Mouse (Mus musculus): ENCODE results near the gene Stra6.

The Stra6 gene

DNA sequence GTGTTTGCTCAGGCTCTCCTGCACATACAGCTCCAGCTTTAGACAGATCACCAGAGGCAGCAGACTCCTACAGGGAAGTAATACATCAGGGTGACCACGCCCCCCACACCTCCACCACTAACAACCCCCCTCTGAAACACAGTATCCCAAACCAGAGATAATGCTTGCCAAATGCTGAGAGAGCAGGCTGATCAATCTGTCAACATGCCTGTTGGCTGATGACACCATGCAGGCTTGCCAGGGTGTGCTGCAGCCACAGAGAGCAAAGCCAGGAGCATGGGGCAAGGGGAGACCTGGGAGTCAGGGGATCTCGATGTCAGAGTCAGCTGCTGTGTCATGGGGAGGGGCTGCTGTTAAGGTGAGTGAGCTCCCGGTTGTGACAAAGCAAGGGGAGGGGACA is at the start of gene Stra6:
Stra6 (plus strand) TSS at position 258 of the 400 bp plus-strand sequence.
- no peak for DNase-seq (ENCODE audit: low read depth in 1 of 2, low spot score in 2 of 2)

DNA sequence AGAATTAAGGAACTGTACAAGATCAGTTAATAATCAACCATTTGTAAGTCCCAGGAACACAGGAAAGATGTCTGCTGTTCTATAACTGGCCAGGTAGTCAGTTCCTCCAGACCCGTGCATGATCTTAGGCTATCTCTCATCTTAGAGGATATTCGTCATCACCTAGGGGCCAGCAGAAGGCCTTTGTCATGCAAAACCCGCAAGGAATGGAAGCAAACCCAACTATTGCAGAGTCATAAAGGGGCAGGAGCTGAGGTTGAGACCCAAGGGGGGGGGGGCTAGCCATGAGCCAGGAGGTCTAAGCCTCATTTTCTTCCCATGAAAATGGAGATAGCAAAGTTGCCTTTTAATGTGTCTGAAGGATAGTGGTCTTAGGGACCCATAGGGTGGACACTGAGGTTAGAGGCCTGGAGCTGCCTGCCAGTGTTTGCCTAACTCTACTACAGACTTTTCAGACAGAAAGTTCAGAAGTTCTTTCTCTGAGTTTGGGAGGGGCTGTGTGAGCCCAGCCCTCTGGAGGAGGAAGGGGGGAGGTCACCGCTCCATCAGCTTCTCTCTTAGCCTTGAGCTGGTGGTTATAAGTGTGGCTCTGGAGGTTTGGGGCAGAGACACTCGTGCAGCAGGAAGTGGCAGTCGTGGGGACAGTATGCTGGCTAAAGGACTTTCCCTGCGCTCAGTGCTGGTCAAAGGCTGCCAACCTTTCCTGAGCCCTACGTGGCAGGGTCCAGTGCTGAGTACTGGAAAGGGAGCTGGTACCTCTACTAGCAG is 49.0 kb upstream of the Stra6 start:
- no peak for DNase-seq (ENCODE audit: low read depth in 1 of 2, low spot score in 2 of 2)

DNA sequence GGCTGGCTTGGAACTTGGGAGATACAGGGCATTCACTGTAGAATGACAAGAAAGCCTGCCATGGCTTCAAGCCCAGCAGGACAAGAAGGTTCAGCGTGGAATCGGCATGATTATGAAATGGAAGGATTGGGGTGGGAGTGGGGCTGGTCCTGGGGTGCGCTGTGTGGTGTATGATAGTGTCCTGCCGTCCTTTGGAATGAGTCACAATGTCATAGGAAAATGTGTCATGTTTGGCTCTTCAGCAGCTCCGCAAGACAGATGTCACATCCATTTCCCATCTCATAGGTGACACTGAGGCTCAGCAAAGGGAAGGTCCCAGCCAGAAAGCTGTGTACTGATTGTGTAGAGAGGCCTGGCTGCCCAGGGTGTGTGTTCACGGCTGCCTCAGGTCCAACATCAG is 47.7 kb upstream of the Stra6 start:
- no peak for DNase-seq (ENCODE audit: low read depth in 1 of 2, low spot score in 2 of 2)

DNA sequence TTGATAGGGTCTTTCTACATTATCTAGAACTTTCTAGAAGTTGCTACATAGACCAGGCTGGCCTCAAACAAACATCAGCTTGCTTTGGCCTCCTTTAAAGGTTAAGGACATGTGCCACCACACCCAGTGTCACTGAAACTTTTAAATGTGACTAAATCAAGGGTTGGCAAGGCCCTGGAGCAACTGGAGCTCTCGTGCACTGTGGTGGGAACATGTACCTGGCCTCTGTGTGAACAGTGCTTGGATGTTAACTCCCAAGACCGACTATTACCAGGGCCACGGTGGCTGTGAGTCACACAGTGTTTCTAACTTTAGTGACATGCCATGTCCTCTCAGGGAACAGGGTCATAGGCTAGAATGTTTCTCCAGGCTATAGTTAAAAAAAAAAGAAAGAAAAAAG is 46.6 kb upstream of the Stra6 start:
- no peak for DNase-seq (ENCODE audit: low read depth in 1 of 2, low spot score in 2 of 2)

DNA sequence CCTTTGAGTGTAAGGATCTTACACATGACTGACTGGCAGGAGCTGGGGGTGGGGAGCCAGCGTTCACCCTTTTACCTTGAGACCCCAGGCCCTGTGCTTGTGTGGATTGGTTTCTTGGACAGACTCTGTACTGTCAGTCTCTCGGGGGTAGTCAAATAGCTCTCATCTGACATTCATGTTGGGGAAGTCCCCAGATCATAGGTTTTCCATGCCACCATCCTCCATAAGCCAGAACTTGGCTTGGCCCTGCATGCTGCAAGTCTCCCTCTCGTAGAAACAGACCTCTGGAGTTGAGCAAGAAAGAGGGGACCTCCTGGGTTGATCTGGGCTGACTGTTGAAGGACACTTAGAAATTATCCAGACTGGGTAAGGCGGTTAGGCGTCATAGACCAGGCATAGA is 45.2 kb upstream of the Stra6 start:
- DNase-seq (ENCODE audit: low read depth in 1 of 2, low spot score in 2 of 2): no peak

DNA sequence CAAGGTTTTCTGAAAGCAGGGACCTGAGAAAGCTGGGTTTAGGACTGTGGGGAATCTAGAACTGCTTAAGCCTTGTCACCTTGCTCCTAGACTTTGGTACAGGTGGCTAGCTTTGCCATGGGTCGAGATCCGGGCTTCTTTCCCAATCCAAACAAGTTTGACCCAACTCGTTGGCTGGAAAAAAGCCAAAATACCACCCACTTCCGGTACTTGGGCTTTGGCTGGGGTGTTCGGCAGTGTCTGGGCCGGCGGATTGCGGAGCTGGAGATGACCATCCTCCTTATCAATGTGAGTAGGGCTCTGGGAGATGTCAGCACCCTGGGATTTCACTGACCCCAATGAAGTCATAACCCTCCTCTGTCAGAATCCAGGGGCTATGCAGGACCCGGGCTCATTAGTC is 37.6 kb upstream of the Stra6 start:
- DNase-seq (ENCODE audit: low read depth in 1 of 2, low spot score in 2 of 2): no peak

DNA sequence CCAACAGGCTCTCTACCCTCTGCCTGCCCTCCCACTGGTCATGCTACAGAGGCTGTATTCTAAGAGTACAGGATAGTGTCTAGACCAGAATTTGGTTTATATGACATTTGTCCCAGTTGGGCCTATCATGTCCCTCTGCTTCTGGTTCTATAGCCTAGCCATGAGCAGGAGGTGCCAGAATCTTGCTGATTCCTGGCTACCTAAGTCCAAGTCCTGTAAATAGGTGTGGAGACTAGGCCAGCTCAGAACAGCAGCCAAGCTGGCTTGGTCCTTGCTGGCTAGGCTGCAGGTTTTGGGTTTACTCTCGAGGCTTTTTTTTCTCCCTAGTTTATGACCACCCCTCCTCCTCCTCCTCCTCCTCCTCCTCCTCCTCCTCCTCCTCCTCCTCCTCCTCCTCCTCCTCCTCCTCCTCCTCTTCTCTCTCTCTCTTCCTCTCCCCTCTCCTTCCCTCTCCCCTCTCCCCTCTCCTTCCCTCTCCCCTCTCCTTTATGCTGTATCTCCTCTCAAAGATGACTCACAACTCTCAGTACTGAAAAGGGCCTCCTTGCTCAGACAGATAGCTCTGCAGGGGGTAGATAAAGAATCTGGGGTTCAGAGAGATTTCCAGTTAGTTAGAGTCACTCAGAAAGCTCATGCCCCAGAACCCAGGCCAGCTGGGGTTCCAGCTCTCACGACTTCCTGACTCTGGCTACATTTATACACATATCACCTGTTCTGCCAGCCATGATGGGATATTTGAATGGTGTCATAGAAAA is 36.0 kb upstream of the Stra6 start:
- no peak for DNase-seq (ENCODE audit: low read depth in 1 of 2, low spot score in 2 of 2)

DNA sequence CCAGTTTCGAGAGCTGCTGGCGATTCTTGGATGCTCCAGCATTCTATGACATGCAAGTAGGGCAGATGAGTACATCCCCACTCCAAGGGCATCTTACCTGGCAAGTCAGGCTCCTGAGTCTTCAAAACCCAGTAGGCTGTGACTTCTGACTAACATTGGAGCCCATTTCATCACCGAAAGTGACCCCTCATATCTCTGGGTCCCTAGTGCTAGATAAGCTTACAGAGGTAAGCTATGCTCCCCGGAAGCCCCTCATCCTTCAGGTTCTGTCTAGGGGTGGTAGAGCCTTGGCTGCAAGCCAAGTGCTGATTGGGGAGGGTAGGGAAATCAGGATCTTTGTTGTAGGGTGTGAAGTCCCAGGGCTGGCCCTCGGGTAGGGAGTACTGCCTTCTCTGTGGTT is 34.7 kb upstream of the Stra6 start:
- no peak for DNase-seq (ENCODE audit: low read depth in 1 of 2, low spot score in 2 of 2)

DNA sequence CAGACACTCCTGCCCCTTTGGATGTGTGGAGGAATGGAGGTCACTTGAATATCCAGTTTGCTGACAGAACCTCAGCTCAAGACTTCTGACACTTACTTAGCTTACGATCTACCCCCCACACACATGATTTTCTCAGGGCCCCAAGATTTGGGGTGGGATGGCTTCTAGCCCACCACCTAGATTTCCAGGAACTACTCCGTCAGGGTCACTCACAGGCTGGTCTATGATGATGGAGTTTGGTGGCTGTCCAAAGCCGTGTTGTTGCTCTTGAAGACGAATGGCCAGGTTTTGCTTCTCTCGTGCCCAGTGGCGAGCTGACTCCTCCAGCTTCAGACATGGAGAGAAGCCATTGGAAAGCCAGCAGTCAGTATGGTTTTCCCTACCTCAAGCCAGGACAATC is 34.0 kb upstream of the Stra6 start:
- DNase-seq (ENCODE audit: low read depth in 1 of 2, low spot score in 2 of 2): no peak

DNA sequence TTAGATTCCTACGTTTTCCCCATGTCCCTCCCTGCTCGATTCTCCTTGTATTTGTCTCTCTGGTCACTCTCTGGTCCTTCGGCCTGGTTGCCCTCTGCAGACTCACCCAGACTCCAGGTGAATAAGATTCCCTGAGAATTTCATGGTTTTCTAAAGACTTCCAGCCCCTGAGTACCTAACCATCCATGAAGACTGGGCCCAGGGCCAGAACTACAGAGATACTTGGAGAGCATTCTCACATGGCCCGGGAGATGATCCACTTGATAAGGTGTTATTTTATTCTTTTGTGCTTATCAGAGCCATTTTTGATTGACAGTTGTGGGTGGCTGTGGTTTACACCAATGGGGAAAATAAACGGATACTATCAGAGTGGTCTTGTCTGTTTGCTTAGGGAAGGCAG is 31.7 kb upstream of the Stra6 start:
- DNase-seq (ENCODE audit: low read depth in 1 of 2, low spot score in 2 of 2): no peak

DNA sequence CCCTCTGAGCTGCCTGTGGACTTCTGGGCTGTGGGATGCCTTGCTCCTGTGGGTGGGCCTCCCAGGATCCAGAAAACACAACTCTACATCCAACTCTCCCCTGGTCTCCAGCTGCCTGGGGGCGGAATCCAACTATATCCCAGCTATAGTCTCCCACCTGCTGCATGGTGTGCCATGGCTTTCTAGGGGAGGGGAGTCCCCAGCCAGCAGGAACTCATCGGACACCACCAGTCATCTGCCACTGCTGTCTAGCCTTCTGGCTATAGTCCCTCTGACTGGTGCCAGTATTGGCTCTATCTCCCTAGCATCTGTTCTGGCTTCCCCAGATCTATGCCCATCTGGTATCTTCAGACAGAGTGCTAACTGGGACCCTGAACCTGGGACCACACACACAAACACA is 28.1 kb upstream of the Stra6 start:
- DNase-seq (ENCODE audit: low read depth in 1 of 2, low spot score in 2 of 2): no peak

DNA sequence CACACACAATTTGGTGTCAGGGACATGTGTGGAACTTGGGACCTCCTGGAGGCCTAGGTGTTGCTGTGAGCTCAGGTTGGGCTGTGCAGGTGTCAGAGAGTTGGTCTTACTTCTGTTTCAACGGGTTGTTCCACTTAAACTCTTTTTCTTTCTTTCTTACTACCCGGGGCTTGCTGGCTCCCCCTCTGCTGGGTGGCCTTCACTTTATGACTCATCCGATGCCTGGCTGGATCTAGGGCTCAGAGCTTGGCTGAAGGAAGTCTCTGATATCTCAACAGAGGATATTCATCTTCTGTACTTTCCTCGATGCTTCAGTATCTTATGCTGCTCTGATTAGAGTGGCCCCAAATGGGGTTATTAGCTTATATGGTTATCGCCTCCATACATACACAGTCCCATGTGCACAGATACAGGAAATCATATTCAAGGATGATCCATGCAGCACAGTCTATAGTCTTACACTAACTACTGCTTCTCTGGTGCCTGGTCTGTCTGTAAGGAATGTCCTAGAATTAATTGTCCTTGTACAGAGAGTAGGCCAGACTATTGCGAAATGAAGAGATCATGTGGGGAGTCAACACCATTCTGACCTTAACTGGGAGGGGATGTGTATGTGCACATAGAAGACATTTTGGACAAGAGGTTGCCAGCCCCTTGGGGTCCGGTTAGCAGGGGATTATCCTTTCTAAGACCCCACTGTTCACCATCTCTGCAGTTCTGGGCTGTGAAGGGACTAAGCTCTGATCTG is 27.5 kb upstream of the Stra6 start:
- no peak for DNase-seq (ENCODE audit: low read depth in 1 of 2, low spot score in 2 of 2)

DNA sequence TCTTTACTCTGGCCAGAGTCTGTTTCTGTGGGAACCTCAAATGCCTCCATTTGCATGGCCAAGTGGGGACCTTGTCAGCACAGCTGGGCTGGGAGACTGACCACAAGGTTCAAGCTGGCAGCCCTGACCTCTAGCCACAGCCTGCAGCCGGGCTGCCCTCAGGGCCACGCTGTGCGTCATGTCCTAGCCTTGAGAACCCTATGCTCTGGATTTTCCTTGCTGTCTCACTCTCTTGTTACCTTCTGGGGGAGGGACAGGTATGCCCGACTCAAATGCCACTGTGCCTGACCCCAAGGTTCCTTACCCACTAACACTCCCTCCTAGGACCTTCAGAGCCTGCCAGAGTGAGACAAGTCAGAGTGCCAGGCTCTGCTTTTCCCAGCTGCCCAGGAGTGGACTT is 26.6 kb upstream of the Stra6 start:
- DNase-seq (ENCODE audit: low read depth in 1 of 2, low spot score in 2 of 2): no peak

DNA sequence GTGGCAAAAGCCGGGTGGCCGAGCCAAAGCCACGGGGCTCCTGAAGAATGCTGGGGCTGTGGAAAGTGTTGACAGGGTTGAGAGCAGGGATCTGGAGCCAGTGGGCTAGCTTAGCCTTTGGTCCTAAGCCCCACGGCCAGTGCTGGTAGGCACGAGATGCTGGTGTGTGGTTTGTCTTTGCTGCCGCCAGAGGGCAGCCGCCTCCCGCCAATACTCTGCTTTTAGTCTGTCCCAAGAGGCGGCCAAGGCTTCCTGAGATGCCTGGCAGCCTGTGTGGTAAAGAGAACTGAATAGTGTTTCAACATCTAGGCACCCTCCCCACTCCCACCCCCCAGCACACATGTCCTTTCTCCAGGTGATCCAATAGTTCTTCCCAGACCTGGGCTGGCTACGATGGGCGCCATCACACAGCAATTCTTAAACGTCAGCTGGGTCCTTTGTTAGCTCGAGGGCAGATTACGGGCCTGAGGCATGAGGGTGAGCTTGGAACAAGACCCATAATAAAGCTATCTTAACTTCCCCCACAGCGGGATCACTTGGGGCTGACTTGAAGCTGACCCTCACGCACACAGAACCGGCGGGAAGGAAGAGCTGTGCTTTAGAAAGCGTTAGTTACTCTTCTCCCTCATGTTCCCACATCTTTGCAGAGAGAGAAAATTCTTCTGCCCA is 25.0 kb upstream of the Stra6 start:
- peak in 1 of 2 experiments; percentile 13 for DNase-seq (ENCODE audit: low read depth in 1 of 2, low spot score in 2 of 2)

DNA sequence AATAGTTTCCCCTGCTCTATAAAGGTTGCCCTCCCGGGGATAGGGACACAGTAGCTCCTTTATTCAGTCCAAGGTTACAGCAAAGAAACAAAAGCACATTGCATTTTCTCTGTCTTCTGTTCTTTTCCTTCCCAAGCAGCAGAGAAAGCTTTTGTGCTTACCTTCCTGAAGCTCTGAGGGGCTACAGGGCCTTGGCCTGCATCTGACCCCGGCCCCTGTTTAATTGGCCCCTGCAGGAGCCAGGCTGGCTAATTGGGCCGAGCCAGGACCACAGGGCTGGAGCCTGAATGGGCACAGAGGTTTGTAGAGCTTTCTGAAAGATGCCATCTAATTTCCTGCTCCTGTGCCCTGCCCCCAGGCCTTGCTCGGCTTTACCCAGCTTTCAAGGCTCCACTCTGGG is 22.6 kb upstream of the Stra6 start:
- no peak for DNase-seq (ENCODE audit: low read depth in 1 of 2, low spot score in 2 of 2)

DNA sequence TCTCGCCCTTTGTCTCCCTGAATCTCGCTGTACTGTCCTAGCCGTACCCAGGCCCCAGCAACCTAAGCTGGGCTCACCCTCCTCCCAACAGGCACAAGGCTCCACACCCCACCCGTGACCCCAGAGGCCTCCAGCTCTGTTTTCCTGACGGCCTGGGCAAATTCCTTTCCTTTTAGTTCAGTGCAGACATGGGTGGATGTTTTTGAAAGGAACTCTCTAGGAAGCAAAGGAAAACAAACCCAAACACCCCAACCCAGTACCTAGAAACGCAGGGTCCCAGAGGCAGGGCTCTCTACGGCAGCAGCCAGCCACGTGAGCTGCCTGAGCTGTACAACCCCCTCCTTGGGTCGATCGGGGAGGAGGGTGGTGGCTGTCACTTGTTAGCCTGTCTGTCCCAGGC is 21.2 kb upstream of the Stra6 start:
- no peak for DNase-seq (ENCODE audit: low read depth in 1 of 2, low spot score in 2 of 2)

DNA sequence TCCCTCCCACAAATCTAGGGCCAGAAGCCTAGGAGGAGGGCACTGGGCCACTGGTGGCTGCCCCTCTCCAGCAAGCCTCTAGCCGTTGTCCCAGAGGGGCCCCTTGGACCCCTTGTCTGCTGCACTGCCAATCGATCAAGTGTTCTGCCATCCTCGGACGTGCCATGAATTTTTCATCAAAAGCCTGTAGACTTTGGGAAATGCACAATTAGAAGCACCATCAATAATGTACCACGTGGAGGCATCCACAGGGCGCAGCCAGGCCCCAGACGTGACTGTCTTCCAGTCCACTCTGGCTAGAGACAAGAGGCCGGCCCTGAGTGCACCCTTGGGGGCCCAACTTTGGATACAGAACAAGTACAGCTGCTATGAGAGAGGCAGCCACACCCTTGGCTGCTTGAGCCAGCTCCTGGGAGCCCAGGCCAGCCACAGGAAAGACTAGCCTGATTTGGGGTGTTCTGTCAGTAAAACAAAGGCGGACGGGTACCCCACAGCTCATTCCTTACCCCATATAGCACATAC is 20.0 kb upstream of the Stra6 start:
- no peak for DNase-seq (ENCODE audit: low read depth in 1 of 2, low spot score in 2 of 2)

DNA sequence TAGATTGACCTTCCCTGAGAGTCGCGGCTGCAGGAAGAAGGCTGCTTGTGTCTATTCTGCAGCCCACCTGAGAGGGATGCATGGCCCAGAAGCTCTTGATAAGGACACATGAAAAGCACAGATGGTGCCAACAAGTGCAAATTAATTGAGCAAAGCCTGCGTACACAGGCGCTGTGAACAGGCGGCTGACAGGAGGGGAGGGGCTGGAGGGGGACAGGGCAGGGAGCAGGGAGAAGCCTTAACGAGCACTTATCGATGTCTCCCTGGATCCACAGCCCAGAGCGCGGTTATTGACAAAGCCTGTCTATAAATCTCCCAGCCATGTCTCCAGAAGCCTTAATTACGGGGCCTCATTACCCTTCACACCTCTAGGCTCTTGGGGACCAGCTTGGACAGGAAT is 18.8 kb upstream of the Stra6 start:
- DNase-seq (ENCODE audit: low read depth in 1 of 2, low spot score in 2 of 2): no peak

DNA sequence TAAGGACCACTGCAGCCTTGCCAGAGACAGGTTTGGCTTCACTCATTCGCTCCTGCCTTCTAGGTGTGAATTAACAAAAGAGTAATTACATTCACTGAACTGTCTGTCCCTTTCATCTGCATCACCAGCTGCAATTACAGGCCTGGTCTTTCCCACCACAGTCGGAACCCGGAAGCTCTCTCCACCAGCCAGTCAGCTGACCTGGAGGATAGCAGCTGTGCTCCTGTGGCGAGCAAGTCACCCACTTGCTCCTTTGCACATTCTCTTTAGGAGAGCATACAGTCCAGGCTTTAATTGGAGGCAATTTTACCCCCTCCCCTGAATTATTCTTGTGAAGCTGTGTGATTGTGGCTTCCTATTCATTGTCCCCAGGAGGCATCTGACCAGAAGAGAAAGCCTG is 17.9 kb upstream of the Stra6 start:
- DNase-seq (ENCODE audit: low read depth in 1 of 2, low spot score in 2 of 2): no peak

DNA sequence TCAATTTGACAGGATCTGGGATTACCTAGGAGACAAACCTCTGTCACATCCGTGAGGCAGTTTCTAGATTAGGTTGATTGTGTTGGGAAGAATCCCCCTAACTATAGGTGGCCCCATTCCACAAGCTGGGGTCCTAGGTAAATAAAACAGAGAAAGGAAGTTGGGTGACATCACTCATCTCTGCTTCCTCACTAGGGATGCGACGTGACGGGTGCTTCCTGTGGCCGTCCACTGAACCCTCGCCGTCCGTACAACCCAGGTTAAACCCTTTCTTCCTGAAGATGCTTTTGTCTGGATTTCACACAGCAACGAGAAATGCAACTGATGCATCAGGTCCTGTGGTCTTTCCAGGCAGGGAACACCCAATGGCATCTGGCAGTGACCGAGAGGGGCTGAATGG is 16.5 kb upstream of the Stra6 start:
- DNase-seq (ENCODE audit: low read depth in 1 of 2, low spot score in 2 of 2): no peak

DNA sequence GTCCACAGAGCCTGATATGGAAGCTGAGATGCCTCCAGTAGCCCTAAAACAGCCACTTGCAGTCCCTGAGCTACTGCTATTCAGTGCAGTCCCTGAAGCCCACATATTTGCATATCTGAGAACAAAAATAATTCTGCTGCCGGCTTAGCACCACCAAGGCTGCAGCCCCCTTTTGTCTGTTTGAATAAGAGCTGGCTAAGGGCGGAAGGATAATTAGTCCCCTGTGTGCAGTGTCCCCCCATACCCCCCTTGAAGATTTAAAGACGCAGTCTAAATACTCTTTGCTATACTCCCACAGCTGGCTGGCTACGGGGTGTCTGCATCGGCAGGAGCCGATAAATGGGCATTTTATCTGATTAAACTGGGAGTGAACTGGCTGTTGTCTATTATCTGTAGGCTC is 15.0 kb upstream of the Stra6 start:
- DNase-seq (ENCODE audit: low read depth in 1 of 2, low spot score in 2 of 2): no peak
